Mouse (Mus musculus) neutrophil, adult 5-6 weeks (primary cell): ENCODE results near the gene Senp1. TPM values are rescaled to one million over a fixed set of nuclear protein-coding genes. Genes with fewer than 3 reads are reported as not detected.

Source experiments
- ATAC-seq: fragments of 151-379, 151-347 bp; 2 replicates; pipeline ENCODE4 v1.8.0; 2017; ENCODE audit warnings: mild to moderate bottlenecking, moderate TSS enrichment; ENCODE audit not compliant: insufficient number of reproducible peaks, poor library complexity, low FRiP score, severe bottlenecking; ENCODE audit errors: extremely low read depth
- total RNA-seq: library from RNA; stranded (forward); fragments of 200-1000 nt; gene quantifications from 2 replicates; pipeline ENCODE4 v1.2.3, GENCODE M21; 2017

The Senp1 gene
- total RNA-seq, 1 experiment from 2014 or later, result 67.4 TPM

- ATAC-seq, result no peak
These were observed 26.1 kb downstream of the Senp1 start for GRCm38 (mm10) chr15:98067492-98067891.

- no peak for ATAC-seq
These were observed 26.9 kb downstream of the Senp1 start for GRCm38 (mm10) chr15:98066602-98067001.

GRCm38 (mm10) chr15:98065881-98066280 is 27.7 kb downstream of the Senp1 start:
- no peak for ATAC-seq

- no peak for ATAC-seq
These were observed 38.3 kb downstream of the Senp1 start for GRCm38 (mm10) chr15:98055246-98055645.

- no peak for ATAC-seq
These were observed 41.9 kb downstream of the Senp1 start for GRCm38 (mm10) chr15:98051685-98052084.

- ATAC-seq, result no peak
These were observed 44.4 kb downstream of the Senp1 start for GRCm38 (mm10) chr15:98048918-98049700.

- ATAC-seq, result no peak
These were observed 49.2 kb downstream of the Senp1 start for GRCm38 (mm10) chr15:98044387-98044786.

- no peak for ATAC-seq
These were observed 49.6 kb downstream of the Senp1 start for GRCm38 (mm10) chr15:98043967-98044366.

- ATAC-seq, result no peak
These were observed 51.0 kb downstream of the Senp1 start for GRCm38 (mm10) chr15:98042508-98042907.

GRCm38 (mm10) chr15:98039682-98040081 is 53.9 kb downstream of the Senp1 start:
- ATAC-seq, result no peak

- ATAC-seq, result no peak
These were observed 57.0 kb downstream of the Senp1 start for GRCm38 (mm10) chr15:98036578-98036977.

- no peak for ATAC-seq
These were observed 58.3 kb downstream of the Senp1 start for GRCm38 (mm10) chr15:98035076-98035755.

- no peak for ATAC-seq
These were observed 60.3 kb downstream of the Senp1 start for GRCm38 (mm10) chr15:98033233-98033748.

GRCm38 (mm10) chr15:98029798-98030197 is 63.7 kb downstream of the Senp1 start:
- ATAC-seq, result no peak

- ATAC-seq, result no peak
These were observed 66.3 kb downstream of the Senp1 start for GRCm38 (mm10) chr15:98026967-98027904.

GRCm38 (mm10) chr15:98025611-98026010 is 67.9 kb downstream of the Senp1 start:
- ATAC-seq, result no peak

GRCm38 (mm10) chr15:98023137-98023536 is 70.4 kb downstream of the Senp1 start:
- ATAC-seq, result no peak

GRCm38 (mm10) chr15:98021886-98022285 is 71.7 kb downstream of the Senp1 start:
- no peak for ATAC-seq

GRCm38 (mm10) chr15:98019047-98019446 is 74.5 kb downstream of the Senp1 start:
- no peak for ATAC-seq
